Mouse (Mus musculus): ENCODE data around the gene Adtrp.

DNA sequence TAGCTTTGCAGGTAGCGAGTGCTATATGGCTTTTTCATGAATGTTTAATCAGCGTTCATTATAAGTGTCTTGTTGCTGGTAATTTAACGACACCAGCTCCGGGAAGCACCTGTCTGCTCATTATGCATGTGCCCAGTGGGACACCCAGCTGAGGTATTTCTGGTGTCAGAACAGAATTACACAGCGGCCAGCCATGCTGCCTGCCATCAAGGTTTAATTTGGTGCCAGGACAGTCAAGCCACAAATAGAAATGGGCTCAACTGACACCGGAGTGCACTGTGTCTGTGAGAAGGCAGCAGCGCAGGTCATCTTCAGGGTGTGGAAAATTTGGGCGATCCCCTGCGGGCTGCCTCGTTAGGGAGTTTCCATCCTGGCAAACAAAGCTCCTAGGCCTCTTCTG is 87.0 kb downstream of the Adtrp start:
- no peak for TF ChIP-seq POLR2A (IDR thresholded peaks at IDR 0.05; ENCODE audit: low read depth, low read length)
- no peak for TF ChIP-seq CTCF (IDR thresholded peaks at IDR 0.05; ENCODE audit: extremely low read depth, insufficient read length, insufficient replicate concordance, low read depth, low read length)

Data from small intestine, adult 2 months (tissue).